Mouse (Mus musculus) kidney, embryonic 16.5 days (tissue): ENCODE measurements around the gene Ugt1a5. TPM values are rescaled to one million over a fixed set of nuclear protein-coding genes. Genes with fewer than 3 reads are reported as not detected.

Source experiments
- ATAC-seq: fragments of 200-750 bp; cut with Nextera tagmentation; 2 replicates; pipeline ENCODE4 v1.8.0; 2017; ENCODE audit warnings: moderate TSS enrichment; ENCODE audit not compliant: low FRiP score, low TSS enrichment
- H3K27ac ChIP-seq: fragments of 300-500 bp; sonication (generic); 2 replicates; pipeline ENCODE4 v1.5.1; 2014; ENCODE audit warnings: low read length
- H3K27me3 ChIP-seq: fragments of 300-500 bp; sonication (generic); 2 replicates; pipeline ENCODE4 v1.6.1; 2014; ENCODE audit warnings: low read length, control low read depth, mixed read lengths; ENCODE audit not compliant: insufficient read depth
- H3K36me3 ChIP-seq: fragments of 300-500 bp; sonication (generic); 2 replicates; pipeline ENCODE4 v1.6.1; 2014; ENCODE audit warnings: low read length, control low read depth, mixed read lengths; ENCODE audit not compliant: insufficient read depth
- H3K4me1 ChIP-seq: fragments of 300-500 bp; sonication (generic); 2 replicates; pipeline ENCODE4 v1.6.1; 2014; ENCODE audit warnings: low read length, control low read depth, mixed read lengths; ENCODE audit not compliant: insufficient read depth
- H3K4me2 ChIP-seq: fragments of 300-500 bp; sonication (generic); replicated peaks from 2 replicates; pipeline ENCODE4 v1.6.1; 2014; ENCODE audit warnings: low read depth, low read length
- H3K4me3 ChIP-seq: fragments of 300-500 bp; sonication (generic); 2 replicates; pipeline ENCODE4 v1.5.1; 2014; ENCODE audit warnings: mild to moderate bottlenecking, low read length
- H3K9ac ChIP-seq: fragments of 300-500 bp; sonication (generic); replicated peaks from 2 replicates; pipeline ENCODE4 v1.6.1; 2014; ENCODE audit warnings: low read length
- H3K9me3 ChIP-seq: fragments of 300-500 bp; sonication (generic); 2 replicates; pipeline ENCODE4 v1.6.1; 2016; ENCODE audit warnings: low read length, control low read depth
- WGBS: fragments of 180-500 bp; shearing (Covaris S2); extraction: QIAGEN DNeasy Blood & Tissue Kit; methylation state at CpG from one replicate; pipeline ENCODE4 v1.1.7; 2014; 5-methylcytosine and 5-hydroxymethylcytosine counted together
- polyA plus RNA-seq: library from polyadenylated mRNA; unstranded; fragments of >200 nt; fragmentation: Nextera tagmentation; extraction: Ambion mirVana; gene quantifications from 2 replicates; pipeline ENCODE4 v1.2.1, GENCODE M21; 2015

The Ugt1a5 gene
- polyA plus RNA-seq, 1 experiment from 2014 or later, result not detected

DNA sequence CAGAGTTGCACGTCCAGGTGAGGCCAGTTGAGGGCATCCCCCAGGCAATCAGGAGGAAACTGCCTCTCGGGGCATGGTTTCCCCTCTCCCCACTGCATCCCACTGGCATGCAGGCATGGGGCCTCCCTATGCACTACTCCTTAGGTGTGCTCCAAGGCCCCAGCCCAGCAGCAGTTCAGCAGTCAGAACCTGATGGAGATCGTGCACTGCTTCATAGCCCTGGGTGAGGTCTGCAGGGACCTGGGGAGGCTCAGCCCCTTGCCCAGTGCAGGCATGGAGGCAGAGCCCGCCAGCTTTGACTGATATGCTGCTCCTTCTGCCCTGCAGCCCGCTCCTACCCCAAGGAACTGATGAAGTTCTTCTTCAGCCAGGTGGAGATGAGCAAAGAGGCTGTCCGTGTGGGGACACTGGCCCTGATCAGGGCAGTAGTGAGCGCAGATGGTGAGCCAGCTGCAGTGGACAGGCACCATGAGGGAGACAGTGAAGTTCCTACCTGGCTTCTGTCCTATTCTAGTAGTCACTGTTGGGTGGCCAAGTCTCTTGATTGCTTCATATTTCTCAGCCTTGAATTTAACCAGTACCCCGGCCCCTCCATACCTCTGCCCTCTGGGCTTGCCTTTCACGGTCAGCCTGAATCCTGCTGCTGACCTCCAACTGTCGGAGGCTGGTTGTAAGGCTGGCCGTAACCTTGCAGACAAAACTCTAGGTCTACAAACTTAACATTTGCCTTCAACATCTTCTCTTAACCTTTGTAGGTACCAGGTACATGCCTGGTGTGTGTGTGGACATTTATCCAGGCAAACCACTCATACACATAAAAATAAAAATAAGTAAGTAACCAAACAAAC lies 69.5 kb downstream of the Ugt1a5 start:
- H3K9me3 ChIP-seq, result peaks cover 97% of the 10 kb centered on the region
- 65% methylated on average over 11 of the region's 11 CpGs for WGBS
- H3K9ac ChIP-seq, result no peak overlapping the region
- no peaks in the 10 kb centered on the region for H3K36me3 ChIP-seq
- H3K27me3 ChIP-seq, result no peaks in the 10 kb centered on the region
- H3K4me2 ChIP-seq, result no peak overlapping the region
- no peak overlapping the region for H3K4me3 ChIP-seq
- H3K4me1 ChIP-seq, result no peaks in the 10 kb centered on the region
- peak; percentile 6; the same call in 1 of the 2 replicates for ATAC-seq
- H3K27ac ChIP-seq, result no peak overlapping the region

DNA sequence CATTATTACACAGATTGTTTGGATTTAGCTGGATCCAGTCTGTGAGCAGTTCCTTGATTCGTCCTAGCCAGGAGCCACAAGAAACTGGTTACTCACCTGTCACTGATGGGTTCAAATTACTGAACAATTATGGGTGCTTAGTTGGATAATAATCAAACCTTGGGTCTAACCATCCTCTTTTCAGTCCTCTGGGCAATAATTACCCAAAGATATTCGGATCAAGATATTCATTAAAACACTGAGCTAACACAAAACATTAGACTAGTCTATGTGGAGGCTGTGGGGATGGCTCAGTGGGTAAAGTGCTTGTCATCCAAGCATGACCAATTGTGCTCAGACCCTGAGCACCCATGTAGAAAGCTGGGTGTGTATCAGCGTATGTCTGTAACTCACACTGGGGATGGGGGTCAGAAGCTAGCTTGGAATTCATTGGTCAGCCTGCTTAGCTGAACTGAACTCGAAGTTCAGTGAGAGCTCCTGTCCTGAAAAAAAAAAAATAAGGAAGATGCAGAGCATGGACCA lies 70.1 kb downstream of the Ugt1a5 start:
- Histone ChIP-seq H3K4me1 (no peaks in the 10 kb centered on the region), H3K27me3 (no peaks in the 10 kb centered on the region), H3K27ac (no peak overlapping the region), H3K4me3 (no peak overlapping the region), H3K9me3 (peaks cover 97% of the 10 kb centered on the region), H3K4me2 (no peak overlapping the region), H3K9ac (no peak overlapping the region), H3K36me3 (no peaks in the 10 kb centered on the region)
- 54% methylated on average over 4 of the region's 4 CpGs for WGBS
- peak; percentile 44; the same call in 1 of the 2 replicates for ATAC-seq

DNA sequence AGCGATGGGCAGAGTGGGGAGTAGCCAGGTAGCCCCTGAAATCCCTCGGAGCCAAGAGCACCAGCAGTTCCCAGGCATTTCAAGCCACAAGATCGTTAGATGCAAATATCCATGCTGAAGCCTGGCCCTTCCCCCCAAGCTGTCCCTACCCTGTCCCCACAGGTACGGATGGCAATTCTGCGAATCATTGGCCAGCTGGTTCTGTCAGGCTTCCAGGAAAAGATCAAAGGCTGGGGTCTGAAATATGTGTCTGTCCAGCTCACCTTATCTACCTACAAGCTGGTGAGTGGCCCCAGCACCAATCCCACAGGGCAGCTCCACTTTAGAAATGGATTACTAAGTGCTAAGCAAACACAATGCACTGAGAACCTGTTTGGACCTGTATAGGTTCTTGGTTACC lies 71.5 kb downstream of the Ugt1a5 start:
- Histone ChIP-seq H3K4me1 (no peaks in the 10 kb centered on the region), H3K27me3 (no peaks in the 10 kb centered on the region), H3K4me3 (no peak overlapping the region), H3K4me2 (no peak overlapping the region), H3K9me3 (peaks cover 92% of the 10 kb centered on the region), H3K27ac (no peak overlapping the region), H3K36me3 (no peaks in the 10 kb centered on the region), H3K9ac (no peak overlapping the region)
- WGBS, result 80% methylated on average over 5 of the region's 5 CpGs
- ATAC-seq, result no peak

DNA sequence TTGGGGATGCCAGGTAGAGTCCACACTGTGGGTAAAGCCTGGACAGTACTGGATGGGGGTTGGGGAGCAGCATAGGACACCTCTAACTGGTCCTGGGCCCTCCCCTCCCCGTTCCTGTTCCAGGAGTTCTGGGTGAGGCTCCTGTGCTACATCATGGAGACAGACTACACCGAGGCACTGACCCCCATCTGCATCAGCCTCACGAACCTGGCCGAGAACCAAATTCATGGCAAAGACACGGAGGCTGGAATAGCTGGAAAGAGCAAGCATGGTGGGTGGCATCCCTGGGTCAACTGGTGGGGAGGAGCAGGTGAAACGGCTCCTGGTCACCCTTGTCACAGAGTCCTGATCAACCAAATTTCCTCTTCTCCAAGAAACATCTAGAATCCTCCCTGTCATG lies 73.0 kb downstream of the Ugt1a5 start:
- Histone ChIP-seq H3K9ac (no peak overlapping the region), H3K27ac (no peak overlapping the region), H3K36me3 (no peaks in the 10 kb centered on the region), H3K9me3 (peaks cover 90% of the 10 kb centered on the region), H3K4me1 (no peaks in the 10 kb centered on the region), H3K27me3 (no peaks in the 10 kb centered on the region), H3K4me2 (no peak overlapping the region), H3K4me3 (no peak overlapping the region)
- ATAC-seq, result no peak
- WGBS, result 72% methylated on average over 6 of the region's 6 CpGs

DNA sequence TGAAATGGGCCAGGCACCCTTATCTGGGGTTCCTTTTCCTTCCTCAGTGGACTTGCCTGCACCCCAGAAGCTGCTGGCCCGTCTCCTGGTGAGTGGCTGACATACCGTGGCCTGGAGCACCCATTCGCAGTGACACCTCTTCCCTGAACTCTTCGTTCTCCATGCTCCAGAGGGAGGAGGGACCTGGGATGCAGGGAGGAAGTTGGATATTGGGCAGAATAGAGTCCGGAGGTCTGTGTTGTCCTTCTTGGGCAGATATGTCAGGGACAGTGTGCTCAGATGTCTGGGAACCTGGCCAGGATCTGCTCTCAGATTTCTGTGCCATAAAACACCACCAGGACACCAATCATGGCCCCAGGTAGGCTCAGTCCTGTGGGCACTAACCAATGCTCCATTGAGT lies 74.3 kb downstream of the Ugt1a5 start:
- no peak overlapping the region for H3K4me2 ChIP-seq

DNA sequence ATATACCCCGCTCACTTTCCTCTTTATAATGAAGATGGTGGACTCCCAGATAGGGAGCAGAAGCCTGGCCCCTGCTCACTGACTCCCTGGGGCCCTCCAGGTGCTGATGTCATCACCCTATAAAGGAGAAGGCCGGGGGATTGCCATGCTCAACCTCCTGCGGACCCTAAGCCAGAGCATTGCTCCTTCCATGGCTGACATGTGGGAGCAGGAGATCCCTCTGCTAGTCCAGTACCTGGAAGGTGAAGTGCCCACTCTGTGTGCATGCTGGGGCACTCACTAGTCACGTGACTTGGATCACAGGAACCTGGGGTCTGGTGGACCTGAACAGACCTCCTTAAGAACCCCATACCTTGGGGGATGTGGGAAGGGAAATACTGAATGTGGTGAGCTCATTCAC lies 74.8 kb downstream of the Ugt1a5 start:
- H3K4me1 ChIP-seq, result no peaks in the 10 kb centered on the region
- no peak overlapping the region for H3K27ac ChIP-seq
- H3K36me3 ChIP-seq, result no peaks in the 10 kb centered on the region
- H3K4me3 ChIP-seq, result no peak overlapping the region
- peaks cover 90% of the 10 kb centered on the region for H3K9me3 ChIP-seq
- 74% methylated on average over 4 of the region's 4 CpGs for WGBS
- ATAC-seq, result no peak
- H3K27me3 ChIP-seq, result no peaks in the 10 kb centered on the region
- no peak overlapping the region for H3K4me2 ChIP-seq
- no peak overlapping the region for H3K9ac ChIP-seq

More for the DNA sequence above, 74.3 kb downstream of the Ugt1a5 start:
- WGBS, result 74% methylated on average over 5 of the region's 5 CpGs
- no peaks in the 10 kb centered on the region for H3K27me3 ChIP-seq
- peaks cover 90% of the 10 kb centered on the region for H3K9me3 ChIP-seq
- H3K27ac ChIP-seq, result no peak overlapping the region
- ATAC-seq, result no peak
- no peak overlapping the region for H3K4me3 ChIP-seq
- H3K9ac ChIP-seq, result no peak overlapping the region
- H3K36me3 ChIP-seq, result no peaks in the 10 kb centered on the region
- H3K4me1 ChIP-seq, result no peaks in the 10 kb centered on the region

DNA sequence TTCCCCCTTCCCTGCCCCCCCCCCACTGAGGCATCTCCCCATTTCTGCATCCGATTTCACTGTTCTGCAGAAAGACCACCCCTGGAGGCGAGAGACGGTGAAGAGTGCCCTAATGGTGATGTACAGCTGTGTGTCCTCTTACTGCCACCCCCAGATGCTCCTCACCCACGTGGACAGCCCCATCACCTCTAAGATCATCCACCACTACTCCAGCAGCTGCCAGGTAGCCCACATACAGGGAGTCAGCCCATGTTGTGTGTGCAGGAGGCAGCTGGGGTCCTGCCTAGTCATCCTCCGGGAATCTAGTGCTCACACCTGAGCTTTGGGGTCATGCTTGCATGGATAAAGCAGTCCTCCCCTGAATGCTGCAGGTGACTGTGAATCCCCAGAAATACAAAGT lies 78.0 kb downstream of the Ugt1a5 start:
- no peaks in the 10 kb centered on the region for H3K4me1 ChIP-seq
- H3K4me2 ChIP-seq, result no peak overlapping the region
- H3K27me3 ChIP-seq, result no peaks in the 10 kb centered on the region
- no peaks in the 10 kb centered on the region for H3K36me3 ChIP-seq
- no peak overlapping the region for H3K27ac ChIP-seq
- 65% methylated on average over 5 of the region's 5 CpGs for WGBS
- peaks cover 93% of the 10 kb centered on the region for H3K9me3 ChIP-seq
- no peak overlapping the region for H3K9ac ChIP-seq
- ATAC-seq, result no peak
- H3K4me3 ChIP-seq, result no peak overlapping the region

DNA sequence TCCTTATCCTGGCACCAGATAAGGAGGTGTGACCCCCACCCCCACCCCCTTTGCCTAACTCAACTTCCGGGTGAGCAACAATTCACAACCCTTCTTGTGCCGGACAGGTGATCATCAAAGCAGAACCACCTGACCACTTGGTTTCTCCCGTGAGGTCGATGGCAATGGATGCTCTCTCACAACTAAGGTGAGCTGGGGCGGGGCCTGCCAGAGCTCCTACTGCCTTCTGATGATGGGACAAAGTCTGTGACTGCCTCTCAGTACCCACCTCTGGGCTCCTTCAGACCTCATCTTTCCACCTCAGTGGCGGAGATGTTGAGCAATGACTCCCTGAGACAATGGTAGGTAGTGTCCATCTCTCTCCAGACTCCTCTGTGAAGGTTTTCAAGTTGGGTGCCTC lies 80.1 kb downstream of the Ugt1a5 start:
- Histone ChIP-seq H3K4me1 (no peaks in the 10 kb centered on the region), H3K27ac (no peak overlapping the region), H3K4me2 (no peak overlapping the region), H3K9me3 (peaks cover 93% of the 10 kb centered on the region), H3K4me3 (no peak overlapping the region), H3K36me3 (no peaks in the 10 kb centered on the region), H3K27me3 (no peaks in the 10 kb centered on the region), H3K9ac (no peak overlapping the region)
- WGBS, result 80% methylated on average over 6 of the region's 6 CpGs
- ATAC-seq, result no peak

DNA sequence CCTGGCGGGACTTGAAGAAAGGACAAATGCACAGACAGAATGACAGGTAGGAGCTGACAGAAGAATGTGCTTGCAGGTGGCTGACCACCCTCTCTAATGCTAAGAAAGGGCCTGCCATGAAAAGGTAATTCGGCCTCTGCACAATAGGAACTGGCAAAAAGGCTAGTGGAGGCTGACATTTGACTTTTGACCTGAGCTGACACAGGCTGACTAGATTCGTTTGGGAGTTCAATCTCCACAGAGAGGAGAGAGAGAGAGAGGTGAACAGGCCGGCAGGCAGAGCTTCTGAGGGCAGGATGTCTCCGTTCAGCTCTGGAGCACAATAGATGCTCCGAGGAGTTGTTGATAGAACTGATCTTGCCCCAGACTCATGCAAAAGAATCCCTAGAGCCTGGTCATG lies 80.6 kb downstream of the Ugt1a5 start:
- 49% methylated on average over 6 of the region's 6 CpGs for WGBS
- Histone ChIP-seq H3K9me3 (peaks cover 91% of the 10 kb centered on the region), H3K4me3 (no peak overlapping the region), H3K27ac (no peak overlapping the region), H3K9ac (no peak overlapping the region), H3K4me2 (no peak overlapping the region), H3K27me3 (no peaks in the 10 kb centered on the region), H3K4me1 (no peaks in the 10 kb centered on the region), H3K36me3 (no peaks in the 10 kb centered on the region)
- no peak for ATAC-seq

DNA sequence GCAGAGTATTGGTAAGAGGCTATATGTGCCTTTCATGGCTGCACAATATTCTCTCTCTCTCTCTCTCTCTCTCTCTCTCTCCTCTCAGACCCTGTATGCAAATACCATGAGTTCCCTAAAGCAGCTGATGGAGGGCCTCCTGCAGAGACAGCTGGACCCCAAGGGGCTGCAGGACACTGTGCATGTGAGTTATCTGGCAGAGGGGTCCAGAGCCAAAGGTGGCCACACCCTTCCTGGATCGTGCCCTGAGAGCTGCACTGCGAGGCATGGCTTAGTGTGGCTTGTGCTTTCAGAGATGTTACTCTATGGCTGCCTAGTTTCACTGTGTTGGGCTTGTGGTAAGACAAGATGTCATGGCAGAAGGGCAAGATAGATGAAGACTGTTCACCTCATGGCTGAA lies 81.8 kb downstream of the Ugt1a5 start:
- no peak for ATAC-seq
- Histone ChIP-seq H3K4me1 (no peaks in the 10 kb centered on the region), H3K4me3 (no peak overlapping the region), H3K9me3 (peaks cover 91% of the 10 kb centered on the region), H3K36me3 (no peaks in the 10 kb centered on the region), H3K4me2 (no peak overlapping the region), H3K27me3 (no peaks in the 10 kb centered on the region), H3K9ac (no peak overlapping the region), H3K27ac (no peak overlapping the region)
- 57% methylated on average over 2 of the region's 2 CpGs for WGBS
